Mouse (Mus musculus): Measurements from ENCODE around the gene Dffb. TPM values are rescaled to one million over a fixed set of nuclear protein-coding genes. Genes with fewer than 3 reads are reported as not detected.
A peak's percentile ranks its signal among the peaks of the same experiment; 100 is the strongest.

Gene Dffb
- 3.8 and 9.4 TPM in 2 replicates for total RNA-seq (2021)
- long read RNA-seq, transcript Dffb-201 (7 exons, 2,093 nt), result major isoform, 6 of 7 reads
- long read RNA-seq, partial matches to known transcripts, result 1 of 7 reads
- long read RNA-seq, other reads (novel, unspliced or antisense), result 0 of 7 reads

DNA sequence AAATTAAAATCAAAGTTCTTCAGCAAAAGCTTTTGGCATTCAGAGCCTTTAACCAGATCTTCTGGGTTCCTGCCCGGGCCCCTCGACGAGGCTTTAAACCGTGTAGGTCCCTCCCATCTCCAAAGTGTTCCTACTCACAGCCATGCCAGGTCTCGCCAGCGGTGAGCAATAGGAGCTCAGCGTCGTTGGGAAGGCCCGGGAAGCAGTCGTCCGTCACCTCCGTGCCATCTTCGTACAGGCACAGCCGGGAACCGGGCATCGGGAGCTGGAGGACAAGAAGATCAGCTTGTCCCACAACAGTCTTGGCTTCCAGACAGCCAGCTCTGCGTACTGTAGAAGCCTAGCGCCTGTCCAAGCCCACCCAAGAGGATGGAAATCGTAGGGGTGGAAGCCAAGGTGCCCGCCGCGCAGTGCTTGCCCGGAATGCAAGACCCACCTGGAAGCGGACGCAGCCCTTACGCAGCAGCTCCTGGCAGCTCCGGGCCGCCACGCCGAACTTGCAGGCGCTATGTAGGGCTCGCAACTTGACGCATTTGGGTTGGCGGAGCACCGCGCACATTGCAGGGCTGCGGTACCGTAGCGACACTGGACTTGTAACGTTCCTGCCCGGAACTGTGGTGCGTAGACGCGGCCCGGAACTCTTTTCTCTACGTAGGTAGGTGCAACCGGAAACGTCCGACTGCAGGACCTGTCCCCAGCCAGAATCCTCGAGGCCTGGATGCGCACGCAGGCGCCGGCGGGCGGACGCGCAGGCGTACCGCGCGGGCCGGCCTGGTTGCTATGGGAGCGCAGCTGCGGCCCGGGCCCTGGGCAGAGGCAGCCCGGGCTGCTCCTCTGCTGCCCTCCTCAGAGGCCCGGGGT lies at the start of gene Dffb, which contains the start of gene Cep104:
TSS of gene Dffb (minus strand) at position 696 of the 861 bp plus-strand sequence.
TSS of gene Cep104 (plus strand) at position 764 of the 861 bp plus-strand sequence.
- DNase-seq, result peak; percentile 95

DNA sequence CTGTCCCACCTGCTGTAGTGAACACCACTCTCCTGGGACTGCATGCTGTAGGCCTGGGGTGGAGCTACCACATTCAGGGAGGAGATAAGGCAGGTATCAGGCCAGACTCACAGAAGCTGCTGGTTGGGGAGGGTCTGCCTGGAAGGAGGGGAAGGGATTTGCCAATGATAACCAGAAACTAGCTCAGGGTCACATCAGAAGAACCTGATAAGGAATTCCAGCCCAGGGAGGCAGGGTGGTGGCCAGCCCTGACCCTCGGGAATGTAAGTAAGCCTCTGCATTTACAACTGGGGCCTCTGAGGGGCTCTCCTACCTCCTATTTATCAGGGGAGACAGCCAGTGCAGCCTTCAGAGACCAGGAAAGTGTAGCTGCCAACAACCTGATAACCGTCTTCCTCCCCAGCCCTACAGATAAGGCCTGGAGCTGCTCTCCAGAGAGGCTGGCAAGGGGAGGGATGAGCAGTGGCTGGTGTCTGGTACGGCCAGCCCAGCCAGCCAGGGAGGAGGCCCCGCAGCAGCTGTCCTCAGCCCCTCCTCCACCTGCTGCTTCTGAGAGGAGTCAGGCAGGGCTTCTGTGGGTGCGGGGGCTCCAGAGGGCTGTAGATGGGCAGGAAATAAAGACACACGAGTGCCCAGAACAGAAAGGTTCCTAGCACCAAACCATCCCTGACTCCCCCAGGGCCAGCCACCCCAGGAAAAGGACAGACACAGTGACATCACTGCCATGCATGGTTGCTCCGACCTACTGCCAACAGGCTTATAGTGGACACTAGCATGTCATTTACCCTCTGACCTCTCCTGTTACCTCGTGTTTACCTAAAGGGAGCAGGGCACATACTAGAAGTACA lies 49.1 kb upstream of the Dffb start:
- no peak for DNase-seq

DNA sequence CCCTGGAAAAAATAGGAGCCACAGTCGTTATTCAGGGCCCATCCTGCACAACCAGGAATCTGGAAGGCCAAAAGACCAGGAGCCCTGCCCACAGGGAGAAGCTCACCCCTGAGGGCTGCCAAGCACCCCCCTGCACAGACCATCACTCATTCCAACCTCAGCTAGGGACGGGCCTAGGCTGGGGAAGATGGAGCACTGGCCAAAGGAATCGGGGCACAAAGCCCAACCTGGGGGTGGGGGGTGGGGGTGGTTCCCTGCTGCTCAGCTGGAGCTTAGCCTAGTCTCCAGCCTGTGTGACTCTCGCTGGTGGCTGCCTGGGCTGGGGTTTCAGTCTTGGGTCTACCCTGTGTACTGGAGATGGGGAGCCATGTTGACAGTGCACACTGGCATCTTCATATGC lies 47.9 kb upstream of the Dffb start:
- DNase-seq, result no peak

DNA sequence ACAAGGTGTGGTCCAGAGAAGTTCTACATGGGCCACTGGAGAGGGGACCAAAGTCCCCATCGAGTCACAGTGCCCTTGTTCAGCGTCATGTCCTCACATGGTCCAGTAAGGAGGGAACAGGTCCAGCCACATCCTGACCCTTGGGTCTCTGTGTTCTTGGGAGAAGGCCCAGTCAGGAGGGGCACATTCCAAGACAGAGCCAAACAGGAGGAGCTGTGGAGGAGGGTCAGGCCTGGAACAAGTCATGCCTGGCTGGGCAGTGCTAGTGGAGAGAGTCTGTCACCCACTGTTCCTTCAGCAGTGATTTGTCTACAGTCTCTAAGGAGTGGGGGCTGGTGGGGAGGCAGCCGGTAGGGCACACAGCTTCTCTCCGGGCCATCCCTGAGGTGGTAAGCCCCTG lies 47.5 kb upstream of the Dffb start:
- no peak for DNase-seq

DNA sequence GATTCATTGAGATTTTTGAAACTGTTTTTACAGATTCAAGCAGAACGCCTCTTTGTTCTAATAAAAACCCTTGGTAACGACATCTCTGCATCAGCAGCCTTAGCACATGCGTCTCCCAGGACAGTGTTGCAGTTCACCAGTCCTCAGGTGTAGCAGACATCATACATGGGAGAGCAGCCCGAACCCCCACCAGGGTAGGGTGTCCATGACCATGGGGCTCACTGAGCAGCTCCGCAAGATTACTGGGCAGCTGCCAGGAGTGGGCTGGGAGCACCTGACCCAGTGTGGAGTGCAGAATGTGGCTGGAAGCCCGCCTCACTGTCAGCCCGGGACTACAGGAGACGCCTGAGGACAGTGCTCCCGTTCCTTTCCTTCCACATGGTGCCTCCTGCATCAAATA lies 46.5 kb upstream of the Dffb start:
- DNase-seq, result no peak

DNA sequence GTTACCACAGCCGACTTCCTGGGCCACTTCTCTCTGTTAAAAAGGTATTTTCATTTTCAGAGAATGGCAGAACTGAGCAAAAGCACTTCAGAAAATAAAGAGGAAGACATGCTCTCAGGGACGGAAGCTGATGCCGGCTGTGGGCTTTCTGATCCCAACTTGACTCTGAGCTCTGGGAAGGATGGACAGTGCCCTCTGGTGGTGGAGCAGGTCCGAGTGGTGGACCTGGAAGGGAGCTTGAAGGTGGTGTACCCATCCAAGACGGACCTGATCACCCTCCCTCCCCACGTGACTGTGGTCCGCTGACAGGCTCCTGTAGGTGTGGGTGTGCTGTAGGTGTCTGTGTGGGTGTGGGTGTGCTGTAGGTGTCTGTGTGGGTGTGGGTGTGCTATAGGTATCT lies 44.6 kb upstream of the Dffb start:
- DNase-seq, result peak; percentile 62

DNA sequence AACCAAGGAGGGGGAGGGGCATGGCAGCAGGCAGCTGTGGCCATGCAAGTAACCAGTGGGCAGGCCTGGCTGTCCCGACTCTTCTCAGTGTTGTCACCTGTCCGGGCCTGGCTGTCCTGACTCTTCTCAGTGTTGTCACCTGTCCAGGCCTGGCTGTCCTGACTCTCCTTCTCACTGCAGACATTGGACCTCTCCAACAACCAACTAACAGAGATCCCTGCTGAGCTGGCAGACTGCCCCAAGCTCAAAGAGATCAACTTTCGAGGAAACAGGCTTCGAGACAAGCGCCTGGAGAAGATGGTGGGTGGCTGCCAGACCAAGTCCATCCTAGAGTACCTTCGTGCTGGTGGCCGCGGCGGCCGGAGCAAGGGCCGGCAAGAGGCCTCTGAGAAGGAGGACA lies 40.5 kb upstream of the Dffb start:
- DNase-seq, result no peak

DNA sequence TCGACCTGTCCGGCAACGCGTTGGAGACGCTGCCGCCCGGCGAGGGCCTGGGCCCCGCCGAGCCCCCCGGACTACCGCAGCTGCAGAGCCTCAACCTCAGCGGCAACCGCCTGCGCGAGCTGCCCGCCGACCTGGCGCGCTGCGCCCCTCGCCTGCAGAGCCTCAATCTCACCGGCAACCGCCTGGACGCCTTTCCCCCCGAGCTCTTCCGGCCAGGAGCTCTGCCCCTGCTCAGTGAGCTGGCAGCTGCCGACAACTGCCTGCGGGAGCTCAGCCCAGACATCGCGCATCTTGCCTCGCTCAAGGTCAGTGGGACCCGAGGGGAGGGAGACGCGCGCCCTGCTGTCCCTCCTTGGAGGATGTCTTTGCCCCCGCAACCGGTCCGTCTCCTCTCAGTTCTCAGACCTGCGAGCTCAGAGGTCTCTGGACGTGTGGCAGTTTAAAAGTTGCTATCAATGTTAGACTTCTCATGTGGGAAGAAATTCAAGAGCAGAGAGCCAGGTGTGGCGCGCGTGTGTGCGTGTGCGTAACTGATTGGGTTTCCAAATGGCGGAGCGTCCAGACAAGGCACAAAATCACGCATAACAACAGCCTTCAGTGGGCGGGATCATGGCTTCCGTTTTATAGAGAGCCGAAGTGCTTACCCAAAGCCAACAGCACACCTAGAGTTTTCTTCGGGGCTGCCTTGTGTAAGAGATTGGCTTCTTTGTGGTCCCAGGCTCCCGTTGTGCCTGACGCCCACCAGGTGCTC lies 37.4 kb upstream of the Dffb start:
- DNase-seq, result peak; percentile 24

DNA sequence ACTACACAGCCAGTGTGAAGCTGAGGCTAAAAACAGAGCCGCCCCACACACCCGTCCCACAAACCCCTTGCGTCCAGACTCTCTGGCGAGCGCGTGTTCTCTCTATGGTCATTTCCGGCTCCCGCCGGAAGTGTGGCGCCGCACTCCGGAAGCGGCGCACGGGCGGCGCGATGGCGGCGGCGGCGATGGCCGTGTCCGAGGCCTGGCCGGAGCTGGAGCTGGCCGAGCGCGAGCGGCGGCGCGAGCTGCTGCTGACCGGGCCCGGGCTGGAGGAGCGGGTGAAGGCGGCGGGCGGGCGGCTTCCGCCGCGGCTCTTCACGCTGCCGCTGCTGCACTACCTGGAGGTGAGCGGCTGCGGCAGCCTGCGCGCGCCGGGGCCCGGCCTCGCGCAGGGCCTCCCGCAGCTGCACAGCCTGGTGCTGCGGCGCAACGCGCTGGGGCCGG lies 36.7 kb upstream of the Dffb start, which contains the start of gene Lrrc47:
TSS of gene Lrrc47 (plus strand) at position 86 of the 444 bp plus-strand sequence.
- peak; percentile 85 for DNase-seq

DNA sequence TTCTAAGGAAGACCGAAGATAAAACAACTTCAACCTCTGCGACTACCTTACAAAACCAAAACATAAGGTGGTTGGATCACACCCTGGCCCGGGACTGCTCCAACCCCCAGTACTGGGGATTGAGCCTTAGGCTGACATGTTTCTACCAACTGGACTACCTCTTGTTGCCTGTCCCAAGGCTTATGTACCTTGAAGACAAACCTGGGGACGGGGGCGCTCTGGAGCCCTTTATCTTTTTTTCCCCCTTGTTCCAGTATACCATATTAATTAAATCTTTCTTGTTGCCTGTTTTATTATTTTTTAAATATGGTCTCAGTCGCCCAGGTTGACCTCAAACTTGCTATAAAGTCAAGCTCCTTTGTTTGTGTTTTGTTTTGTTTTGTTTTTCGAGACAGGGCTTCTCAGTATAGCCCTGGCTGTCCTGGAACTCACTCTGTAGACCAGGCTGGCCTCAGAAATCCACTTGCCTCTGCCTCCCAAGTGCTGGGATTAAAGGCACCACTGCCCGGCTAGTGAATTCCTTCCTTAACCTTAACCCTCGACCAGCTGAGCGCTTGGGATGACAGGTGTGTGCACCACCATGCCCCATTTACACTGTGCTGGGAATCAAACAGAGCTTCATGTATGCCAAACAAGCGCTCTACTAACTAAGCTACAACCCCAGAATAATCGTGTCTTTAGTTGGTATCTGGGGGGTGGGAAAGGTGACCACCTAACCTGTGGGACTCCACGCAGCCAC lies 36.1 kb upstream of the Dffb start:
- DNase-seq, result no peak

DNA sequence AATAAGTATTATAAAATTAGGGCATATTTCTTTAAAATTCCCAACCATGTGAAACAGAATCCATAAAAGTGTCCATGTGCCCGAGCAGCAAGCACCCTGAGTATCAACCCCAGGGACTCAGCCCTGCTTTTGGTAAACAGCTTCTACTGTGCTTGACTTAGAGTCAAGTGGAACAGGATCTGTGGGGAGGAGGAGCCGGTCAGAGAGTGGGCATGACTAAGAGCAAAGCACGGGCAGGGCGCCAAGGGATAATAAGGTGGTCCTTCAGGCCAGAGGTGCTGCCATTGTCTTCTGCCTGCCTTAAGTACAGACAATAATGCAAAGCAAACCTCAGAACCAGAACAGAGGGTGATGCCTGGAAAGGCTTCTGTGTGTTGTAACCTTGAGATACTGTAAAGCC lies 32.8 kb upstream of the Dffb start:
- peak; percentile 33 for DNase-seq

DNA sequence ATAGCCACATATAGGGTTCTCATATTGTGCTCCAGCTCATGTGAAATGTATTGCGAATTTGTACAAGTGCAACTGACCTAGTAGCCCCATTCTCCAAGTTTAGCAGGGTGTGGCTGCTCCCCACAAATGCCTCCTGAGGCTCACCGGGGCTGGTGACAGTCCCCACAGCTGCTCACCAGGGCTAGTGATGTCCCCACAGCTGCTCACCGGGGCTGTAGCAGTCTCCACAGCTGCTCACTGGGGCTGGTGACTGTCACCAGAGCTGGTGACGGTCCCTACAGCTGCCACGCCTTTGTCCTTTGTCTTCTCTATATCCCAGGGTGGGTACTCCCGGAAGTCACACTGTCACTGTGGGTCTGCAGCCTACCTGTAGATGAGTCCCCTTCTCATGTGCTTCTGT lies 31.3 kb upstream of the Dffb start:
- no peak for DNase-seq

DNA sequence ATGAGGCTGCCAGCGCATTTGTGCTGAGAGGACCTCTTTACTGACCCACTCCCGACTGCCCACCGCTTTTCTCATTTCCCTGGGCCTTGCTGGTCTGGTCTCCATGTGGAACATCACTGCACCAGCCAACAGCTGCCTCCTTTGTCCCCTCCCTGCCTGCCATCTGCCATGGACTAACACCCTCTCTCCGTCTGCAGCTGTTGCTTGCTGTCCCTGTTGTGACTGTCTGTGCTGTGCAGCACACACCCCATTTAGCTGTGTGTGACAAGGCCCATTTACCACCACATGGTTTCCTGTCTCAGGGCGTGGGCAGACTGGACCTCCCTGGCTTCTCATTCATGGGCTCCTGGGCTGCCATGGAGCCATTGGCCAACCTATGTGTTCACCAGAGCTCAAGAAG lies 30.6 kb upstream of the Dffb start:
- DNase-seq, result no peak

DNA sequence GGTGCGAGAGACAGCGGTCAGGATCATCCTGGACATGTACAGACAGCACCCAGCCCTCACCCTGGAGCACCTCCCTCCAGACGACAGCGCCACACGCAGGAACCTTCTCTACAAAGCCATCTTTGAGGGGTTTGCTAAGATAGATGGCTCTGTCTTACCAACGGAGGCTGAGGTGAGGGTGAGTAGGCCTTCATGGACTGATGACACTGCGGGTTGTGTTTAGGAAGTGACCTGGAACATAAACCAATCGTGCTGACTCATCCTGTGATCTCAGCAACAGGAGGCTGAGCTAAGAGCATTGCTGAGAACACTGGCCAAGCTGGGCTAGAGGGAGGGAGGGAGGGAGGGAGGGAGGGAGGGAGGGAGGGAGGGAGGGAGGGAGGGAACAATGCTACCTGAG lies 18.6 kb upstream of the Dffb start:
- no peak for DNase-seq

DNA sequence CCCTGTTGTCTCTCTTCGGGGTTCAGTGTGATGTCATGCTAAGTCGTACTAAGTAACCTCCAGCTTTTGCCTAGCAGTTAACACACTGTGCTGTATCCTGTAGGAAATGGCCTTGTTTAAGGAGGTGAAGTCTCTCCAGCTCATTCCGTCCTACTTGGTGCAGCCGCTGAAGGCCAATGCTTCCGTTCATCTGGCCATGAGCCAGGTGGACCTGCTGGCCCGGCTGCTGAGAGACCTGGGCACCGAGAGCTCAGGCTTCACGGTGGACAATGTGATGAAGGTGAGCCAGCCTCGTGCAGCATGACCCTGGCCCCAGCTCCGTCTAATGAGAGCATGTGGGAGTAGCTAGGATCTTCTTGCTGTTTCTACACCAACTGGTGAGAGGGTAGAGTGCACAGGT lies 17.8 kb upstream of the Dffb start:
- DNase-seq, result peak; percentile 17

DNA sequence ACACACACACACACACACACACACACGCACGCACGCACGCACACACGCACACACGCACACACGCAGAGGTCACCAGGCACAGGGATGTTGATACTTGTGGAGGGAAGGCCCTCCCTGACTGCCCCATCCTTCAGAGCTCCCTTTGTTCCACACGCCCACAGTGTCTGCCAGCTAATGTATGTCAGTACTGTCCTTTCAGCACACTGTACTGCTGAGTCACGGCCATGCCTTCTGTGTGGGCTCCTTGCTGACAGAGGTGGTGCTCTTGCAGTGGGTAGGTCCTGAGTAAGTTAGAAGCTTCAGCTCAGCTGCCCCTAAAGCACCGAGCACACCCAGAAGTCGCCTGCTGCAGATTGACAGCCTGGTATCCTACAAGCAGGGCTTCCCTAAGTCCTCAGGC lies 5.5 kb upstream of the Dffb start:
- DNase-seq, result no peak

DNA sequence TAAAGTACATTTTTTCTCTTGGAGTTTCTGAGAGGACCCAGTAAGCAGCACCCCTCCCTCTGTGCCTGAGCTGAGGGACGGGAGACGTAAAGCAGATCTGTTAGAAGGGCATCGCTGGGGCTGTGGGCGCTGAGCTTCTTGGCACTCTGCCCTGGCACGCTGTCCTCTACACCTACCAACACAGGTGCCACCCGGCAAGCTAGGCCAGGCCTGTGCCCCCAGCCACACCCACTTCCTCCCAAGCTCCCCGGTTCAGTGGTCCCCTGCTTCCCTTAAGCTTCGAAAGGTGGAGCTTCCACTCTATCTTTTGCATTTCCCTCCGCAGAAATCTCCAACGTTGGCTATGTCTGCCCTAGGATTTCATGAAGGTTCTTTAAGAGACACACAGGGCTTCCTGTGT lies 4.3 kb upstream of the Dffb start:
- DNase-seq, result no peak

DNA sequence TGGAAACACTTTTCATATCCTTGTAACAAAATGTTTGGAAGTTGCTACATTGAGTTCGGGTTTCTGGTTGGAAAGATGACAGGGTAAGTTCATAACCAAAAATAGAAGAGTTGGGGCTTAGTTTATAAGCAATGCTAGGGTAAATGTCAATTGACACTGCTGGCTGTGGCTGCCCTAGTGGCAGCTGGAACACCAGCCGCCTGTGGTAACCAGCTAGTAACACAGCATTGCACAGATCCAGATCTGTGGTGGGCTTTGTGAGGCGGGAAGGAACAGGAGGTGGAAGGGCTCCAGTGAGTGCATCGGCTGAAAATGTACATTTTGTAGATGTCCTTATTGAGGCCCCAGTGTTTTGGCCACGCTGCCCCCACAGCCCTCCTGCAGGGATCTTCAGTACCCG lies 842 bp upstream of the Dffb start:
- DNase-seq, result no peak

DNA sequence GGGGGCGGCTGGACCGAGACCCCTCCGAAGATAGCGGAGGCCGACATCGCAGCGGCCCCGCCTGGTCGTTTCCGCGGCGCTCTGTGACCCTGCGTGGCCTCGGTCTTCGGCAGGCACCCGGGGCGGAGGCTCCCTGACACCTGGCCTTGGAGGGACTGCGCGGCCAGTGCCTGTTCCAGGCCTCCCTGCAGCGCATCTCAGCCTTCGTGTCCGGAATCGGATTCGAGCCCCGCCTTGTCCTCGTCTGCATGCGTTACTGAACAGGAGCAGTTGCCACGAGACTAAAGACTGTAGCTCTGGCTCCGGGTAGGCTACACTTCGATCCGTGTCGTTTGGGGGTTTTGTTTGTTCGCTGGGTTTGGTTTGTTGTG lies 351 bp upstream of the Dffb start:
- DNase-seq, result no peak

DNA sequence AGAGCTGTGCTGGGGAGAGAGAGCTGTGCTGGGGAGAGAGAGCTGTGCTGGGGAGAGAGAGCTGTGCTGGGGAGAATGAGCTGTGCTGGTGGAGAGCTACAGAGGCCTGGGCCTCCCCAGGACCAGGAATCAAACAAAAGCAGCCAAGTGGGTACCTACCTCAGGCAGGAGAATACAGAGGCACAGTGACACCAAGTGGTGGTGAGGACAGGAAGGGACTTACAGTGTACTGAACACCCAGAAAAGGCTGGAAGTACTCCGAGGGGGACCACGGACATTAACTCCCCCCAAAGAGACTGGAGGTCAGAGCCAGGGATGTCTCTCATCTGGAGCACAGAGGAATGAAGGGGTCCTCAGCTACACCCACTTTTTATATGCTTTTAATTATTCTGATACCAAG lies 6.9 kb downstream of the Dffb start:
- no peak for DNase-seq

DNA sequence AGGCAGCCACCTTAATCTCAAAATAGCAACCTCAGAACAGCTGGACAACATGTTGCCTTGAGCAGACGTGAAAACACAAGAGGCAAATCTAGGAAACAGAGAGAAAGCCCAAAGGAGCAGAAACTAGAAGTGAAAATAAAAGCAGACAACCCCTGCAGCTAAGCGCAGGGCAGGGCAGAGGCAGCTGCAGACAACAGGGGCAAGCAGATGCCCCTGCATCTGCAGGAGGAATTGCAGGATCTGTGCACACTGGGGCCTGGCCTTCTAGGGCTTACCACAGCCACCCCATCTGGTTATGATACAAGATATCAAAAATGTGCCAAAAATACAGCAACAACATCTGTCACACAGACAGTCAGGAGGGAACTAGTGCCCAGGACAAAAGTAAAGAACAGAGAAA lies 7.4 kb downstream of the Dffb start:
- no peak for DNase-seq

DNA sequence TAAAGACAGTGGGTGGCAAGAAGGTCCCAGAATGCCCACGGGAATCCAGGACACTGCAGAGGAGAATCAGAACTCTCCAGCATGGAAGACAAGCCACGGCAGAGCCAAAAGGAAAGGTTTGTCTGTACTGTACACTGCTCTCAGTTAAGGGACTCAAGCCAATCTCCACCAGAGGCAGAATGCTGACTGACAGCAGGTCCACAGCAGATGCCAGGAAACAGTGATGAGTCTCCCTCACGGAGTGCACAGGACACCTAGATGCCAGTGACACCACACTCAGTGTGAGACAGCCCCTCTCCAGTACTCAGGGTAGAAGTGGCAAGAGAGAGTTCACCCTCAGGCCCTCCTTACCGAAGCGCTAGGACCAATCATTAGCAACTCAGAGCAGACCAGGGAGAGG lies 8.3 kb downstream of the Dffb start:
- DNase-seq, result no peak
